Mouse (Mus musculus): ENCODE measurements around the gene Rasal1. TPM values are rescaled to one million over a fixed set of nuclear protein-coding genes. Genes with fewer than 3 reads are reported as not detected.

The Rasal1 gene
- polyA plus RNA-seq, 1 experiment from 2014 or later = 0.70 TPM

- no peak for ATAC-seq (ENCODE audit: low FRiP score, low TSS enrichment)
- Histone ChIP-seq H3K9me3 (ENCODE audit: low read length) (peaks cover 8% of the 10 kb centered on the region), H3K4me3 (ENCODE audit: low read length) (no peak overlapping the region), H3K9ac (replicated peaks; ENCODE audit: low read length) (no peak overlapping the region), H3K36me3 (ENCODE audit: insufficient read depth, low read length) (peaks cover 16% of the 10 kb centered on the region), H3K27ac (ENCODE audit: low read length) (no peak overlapping the region), H3K27me3 (ENCODE audit: insufficient read depth, low read length) (peaks cover 15% of the 10 kb centered on the region; the same call in 1 of the 2 replicates), H3K4me2 (replicated peaks; ENCODE audit: low read depth, low read length) (no peak overlapping the region), H3K4me1 (ENCODE audit: insufficient read depth, low read length) (no peaks in the 10 kb centered on the region)
- 88% methylated on average over 5 of the region's 5 CpGs for WGBS
Observed at GRCm38 (mm10) chr5:120631892-120632291, 16.7 kb upstream of the Rasal1 start.

- Histone ChIP-seq H3K9ac (replicated peaks; ENCODE audit: low read length) (no peak within 1 kb of the TSS), H3K27ac (ENCODE audit: low read length) (no peak within 1 kb of the TSS), H3K27me3 (ENCODE audit: insufficient read depth, low read length) (peaks cover 15% of the 10 kb centered on the region; the same call in 1 of the 2 replicates), H3K36me3 (ENCODE audit: insufficient read depth, low read length) (no peaks in the 10 kb centered on the region), H3K4me1 (ENCODE audit: insufficient read depth, low read length) (no peaks in the 10 kb centered on the region), H3K4me2 (replicated peaks; ENCODE audit: low read depth, low read length) (no peak within 1 kb of the TSS), H3K9me3 (ENCODE audit: low read length) (peaks cover 8% of the 10 kb centered on the region), H3K4me3 (ENCODE audit: low read length) (no peak within 1 kb of the TSS)
- ATAC-seq (ENCODE audit: low FRiP score, low TSS enrichment) = no peak
- WGBS = 51% methylated on average over 9 of the region's 9 CpGs
Observed at GRCm38 (mm10) chr5:120634131-120634530, 14.5 kb upstream of the Rasal1 start, which contains the start of gene Cfap73. Gene Cfap73 (minus strand): TSS chr5:120634235.

- 27% methylated on average over 5 of the region's 5 CpGs for whole genome bisulfite sequencing
- Histone ChIP-seq H3K9me3 (ENCODE audit: low read length) (peaks cover 8% of the 10 kb centered on the region), H3K36me3 (ENCODE audit: insufficient read depth, low read length) (no peaks in the 10 kb centered on the region), H3K27ac (ENCODE audit: low read length) (no peak overlapping the region), H3K4me3 (ENCODE audit: low read length) (no peak overlapping the region), H3K27me3 (ENCODE audit: insufficient read depth, low read length) (peaks cover 14% of the 10 kb centered on the region; the same call in 1 of the 2 replicates), H3K4me1 (ENCODE audit: insufficient read depth, low read length) (no peaks in the 10 kb centered on the region), H3K9ac (replicated peaks; ENCODE audit: low read length) (no peak overlapping the region), H3K4me2 (replicated peaks; ENCODE audit: low read depth, low read length) (no peak overlapping the region)
- ATAC-seq (ENCODE audit: low FRiP score, low TSS enrichment) = no peak
Observed at GRCm38 (mm10) chr5:120634860-120635259, 13.8 kb upstream of the Rasal1 start.

- Histone ChIP-seq H3K27ac (ENCODE audit: low read length) (no peak overlapping the region), H3K27me3 (ENCODE audit: insufficient read depth, low read length) (0 out of 2 replicates have a peak, but pooled peaks cover 7% of the 10 kb centered on the region), H3K9me3 (ENCODE audit: low read length) (peaks cover 8% of the 10 kb centered on the region), H3K4me3 (ENCODE audit: low read length) (no peak overlapping the region), H3K4me1 (ENCODE audit: insufficient read depth, low read length) (no peaks in the 10 kb centered on the region), H3K36me3 (ENCODE audit: insufficient read depth, low read length) (no peaks in the 10 kb centered on the region), H3K4me2 (replicated peaks; ENCODE audit: low read depth, low read length) (no peak overlapping the region), H3K9ac (replicated peaks; ENCODE audit: low read length) (no peak overlapping the region)
- ATAC-seq (ENCODE audit: low FRiP score, low TSS enrichment) = no peak
- WGBS = 69% methylated on average over 5 of the region's 5 CpGs
Observed at GRCm38 (mm10) chr5:120635633-120636032, 13.0 kb upstream of the Rasal1 start.

GRCm38 (mm10) chr5:120640094-120640493, 8.5 kb upstream of the Rasal1 start:
- ATAC-seq (ENCODE audit: low FRiP score, low TSS enrichment) = no peak
- no peak overlapping the region for H3K4me3 ChIP-seq (ENCODE audit: low read length)
- H3K4me1 ChIP-seq (ENCODE audit: insufficient read depth, low read length) = peaks cover 3% of the 10 kb centered on the region; the same call in 1 of the 2 replicates
- H3K4me2 ChIP-seq (replicated peaks; ENCODE audit: low read depth, low read length) = no peak overlapping the region
- H3K9me3 ChIP-seq (ENCODE audit: low read length) = no peaks in the 10 kb centered on the region; the same call in 1 of the 2 replicates
- no peak overlapping the region for H3K27ac ChIP-seq (ENCODE audit: low read length)
- no peaks in the 10 kb centered on the region for H3K36me3 ChIP-seq (ENCODE audit: insufficient read depth, low read length)
- no peak overlapping the region for H3K9ac ChIP-seq (replicated peaks; ENCODE audit: low read length)
- H3K27me3 ChIP-seq (ENCODE audit: insufficient read depth, low read length) = no peaks in the 10 kb centered on the region
- 90% methylated on average over 7 of the region's 7 CpGs for WGBS

GRCm38 (mm10) chr5:120643365-120644085, 5.1 kb upstream of the Rasal1 start:
- Histone ChIP-seq H3K36me3 (ENCODE audit: insufficient read depth, low read length) (no peaks in the 10 kb centered on the region), H3K9ac (replicated peaks; ENCODE audit: low read length) (no peak overlapping the region), H3K4me3 (ENCODE audit: low read length) (no peak overlapping the region), H3K27ac (ENCODE audit: low read length) (no peak overlapping the region), H3K27me3 (ENCODE audit: insufficient read depth, low read length) (peaks cover 4% of the 10 kb centered on the region), H3K4me1 (ENCODE audit: insufficient read depth, low read length) (peaks cover 7% of the 10 kb centered on the region), H3K4me2 (replicated peaks; ENCODE audit: low read depth, low read length) (no peak overlapping the region), H3K9me3 (ENCODE audit: low read length) (no peaks in the 10 kb centered on the region)
- WGBS = 56% methylated on average over 14 of the region's 14 CpGs
- no peak for ATAC-seq (ENCODE audit: low FRiP score, low TSS enrichment)

- WGBS = 60% methylated on average over 3 of the region's 3 CpGs
- Histone ChIP-seq H3K9ac (replicated peaks; ENCODE audit: low read length) (no peak overlapping the region), H3K27ac (ENCODE audit: low read length) (no peak overlapping the region), H3K9me3 (ENCODE audit: low read length) (no peaks in the 10 kb centered on the region), H3K4me3 (ENCODE audit: low read length) (no peak overlapping the region), H3K4me1 (ENCODE audit: insufficient read depth, low read length) (peaks cover 14% of the 10 kb centered on the region), H3K36me3 (ENCODE audit: insufficient read depth, low read length) (no peaks in the 10 kb centered on the region), H3K27me3 (ENCODE audit: insufficient read depth, low read length) (peaks cover 11% of the 10 kb centered on the region), H3K4me2 (replicated peaks; ENCODE audit: low read depth, low read length) (no peak overlapping the region)
- ATAC-seq (ENCODE audit: low FRiP score, low TSS enrichment) = no peak
Observed at GRCm38 (mm10) chr5:120644227-120644626, 4.4 kb upstream of the Rasal1 start.

GRCm38 (mm10) chr5:120645851-120646250, 2.8 kb upstream of the Rasal1 start:
- no peaks in the 10 kb centered on the region for H3K36me3 ChIP-seq (ENCODE audit: insufficient read depth, low read length)
- peaks cover 16% of the 10 kb centered on the region for H3K4me1 ChIP-seq (ENCODE audit: insufficient read depth, low read length)
- no peak overlapping the region for H3K4me3 ChIP-seq (ENCODE audit: low read length)
- no peak overlapping the region for H3K9ac ChIP-seq (replicated peaks; ENCODE audit: low read length)
- H3K9me3 ChIP-seq (ENCODE audit: low read length) = no peaks in the 10 kb centered on the region
- ATAC-seq (ENCODE audit: low FRiP score, low TSS enrichment) = no peak
- peaks cover 23% of the 10 kb centered on the region for H3K27me3 ChIP-seq (ENCODE audit: insufficient read depth, low read length)
- 56% methylated on average over 6 of the region's 6 CpGs for WGBS
- H3K27ac ChIP-seq (ENCODE audit: low read length) = no peak overlapping the region
- no peak overlapping the region for H3K4me2 ChIP-seq (replicated peaks; ENCODE audit: low read depth, low read length)

GRCm38 (mm10) chr5:120647361-120647760, 1.3 kb upstream of the Rasal1 start:
- ATAC-seq (ENCODE audit: low FRiP score, low TSS enrichment) = no peak
- H3K4me2 ChIP-seq (replicated peaks; ENCODE audit: low read depth, low read length) = no peak overlapping the region
- H3K36me3 ChIP-seq (ENCODE audit: insufficient read depth, low read length) = no peaks in the 10 kb centered on the region
- peaks cover 16% of the 10 kb centered on the region for H3K4me1 ChIP-seq (ENCODE audit: insufficient read depth, low read length)
- no peak overlapping the region for H3K27ac ChIP-seq (ENCODE audit: low read length)
- no peak overlapping the region for H3K9ac ChIP-seq (replicated peaks; ENCODE audit: low read length)
- peaks cover 26% of the 10 kb centered on the region for H3K27me3 ChIP-seq (ENCODE audit: insufficient read depth, low read length)
- no peaks in the 10 kb centered on the region for H3K9me3 ChIP-seq (ENCODE audit: low read length)
- WGBS = 60% methylated on average over 4 of the region's 4 CpGs
- H3K4me3 ChIP-seq (ENCODE audit: low read length) = no peak overlapping the region

- Histone ChIP-seq H3K36me3 (ENCODE audit: insufficient read depth, low read length) (no peaks in the 10 kb centered on the region), H3K4me3 (ENCODE audit: low read length) (no peak overlapping the region; the same call in 1 of the 2 replicates), H3K27me3 (ENCODE audit: insufficient read depth, low read length) (peaks cover 26% of the 10 kb centered on the region), H3K9me3 (ENCODE audit: low read length) (no peaks in the 10 kb centered on the region), H3K27ac (ENCODE audit: low read length) (no peak overlapping the region), H3K4me1 (ENCODE audit: insufficient read depth, low read length) (peaks cover 16% of the 10 kb centered on the region), H3K4me2 (replicated peaks; ENCODE audit: low read depth, low read length) (peak overlapping the region; percentile 63; the same call in 1 of the 2 replicates), H3K9ac (replicated peaks; ENCODE audit: low read length) (no peak overlapping the region)
- WGBS = 23% methylated on average over 12 of the region's 12 CpGs
- no peak for ATAC-seq (ENCODE audit: low FRiP score, low TSS enrichment)
Observed at GRCm38 (mm10) chr5:120647814-120648491, 659 bp upstream of the Rasal1 start.

Data from kidney, embryonic 16.5 days (tissue).